Mouse (Mus musculus) MEL (cell line): ENCODE measurements at regions not wholly inside any gene's neighbourhood (a gene's known extent, or its start where the extent isn't known, plus 50 kb on each side); places are given as distances from the start of the nearest gene placed in this dataset.

ENCODE experiments used
- DNase-seq: peaks from one replicate; pipeline ENCODE4 v3.0.0; 2011; ENCODE audit warnings: low read depth, low spot score
- H3K27ac ChIP-seq: 2 replicates; pipeline ENCODE4 v1.5.1; 2012; ENCODE audit warnings: low read depth, mild to moderate bottlenecking, control low read depth, low read length, moderate library complexity; ENCODE audit not compliant: control insufficient read depth
- H3K27me3 ChIP-seq, 2 experiments: fragments of 150-350 bp in 1 of 2; sonication (generic) in 1 of 2; 2 replicates each; pipeline ENCODE4 v1.6.1; 2012; ENCODE audit warnings: low read length in 2 of 2, mild to moderate bottlenecking in 2 of 2, improper control_type of control experiment in 1 of 2, moderate library complexity in 1 of 2; ENCODE audit not compliant: insufficient read depth in 2 of 2, control insufficient read depth in 1 of 2
- H3K36me3 ChIP-seq, 2 experiments: 2 replicates each; pipeline ENCODE4 v1.6.1; 2012 to 2014; ENCODE audit warnings: low read length in 2 of 2, improper control_type of control experiment in 1 of 2, inconsistent platforms in 1 of 2, mild to moderate bottlenecking in 1 of 2; ENCODE audit not compliant: insufficient read depth in 2 of 2, control insufficient read depth in 1 of 2
- H3K4me1 ChIP-seq, 2 experiments: fragments of 150-350 bp in 1 of 2; sonication (generic) in 1 of 2; 2 replicates each; pipeline ENCODE4 v1.6.1; 2012; ENCODE audit warnings: low read length in 2 of 2, improper control_type of control experiment in 1 of 2, mild to moderate bottlenecking in 1 of 2; ENCODE audit not compliant: insufficient read depth in 2 of 2, control insufficient read depth in 1 of 2
- H3K4me3 ChIP-seq, 2 experiments: fragments of 150-350 bp in 1 of 2; sonication (generic) in 1 of 2; 2 replicates each; pipeline ENCODE4 v1.5.1; 2012; ENCODE audit warnings: low read depth in 2 of 2, low read length in 2 of 2, mild to moderate bottlenecking in 2 of 2, moderate library complexity in 2 of 2, control low read depth in 1 of 2, improper control_type of control experiment in 1 of 2; ENCODE audit not compliant: control insufficient read depth in 1 of 2, insufficient read depth in 1 of 2
- H3K79me2 ChIP-seq: 2 replicates; pipeline ENCODE4 v1.6.1; 2012; ENCODE audit warnings: mild to moderate bottlenecking, low read length, moderate library complexity; ENCODE audit not compliant: control insufficient read depth, poor library complexity, insufficient read depth
- H3K9ac ChIP-seq: 2 replicates; pipeline ENCODE4 v1.6.1; 2012; ENCODE audit warnings: low read depth, mild to moderate bottlenecking, control low read depth, low read length, moderate library complexity; ENCODE audit not compliant: control insufficient read depth, poor library complexity, severe bottlenecking
- H3K9me3 ChIP-seq: fragments of 150-350 bp; sonication (generic); replicated peaks from 2 replicates; pipeline ENCODE4 v1.6.1; 2012; ENCODE audit warnings: mild to moderate bottlenecking, low read length, improper control_type of control experiment, moderate library complexity; ENCODE audit not compliant: insufficient read depth
- BHLHE40 ChIP-seq: IDR thresholded peaks from 2 replicates; pipeline ENCODE4 v1.6.1; 2012; ENCODE audit warnings: low read depth, mild to moderate bottlenecking, inconsistent platforms, low read length, improper control_type of control experiment, borderline replicate concordance
- CHD1 ChIP-seq: IDR thresholded peaks from 2 replicates; pipeline ENCODE4 v1.6.1; 2012; ENCODE audit warnings: low read depth, mild to moderate bottlenecking, inconsistent platforms, low read length, improper control_type of control experiment
- CHD2 ChIP-seq: IDR thresholded peaks from 2 replicates; pipeline ENCODE4 v1.6.1; 2011; ENCODE audit warnings: low read length, improper control_type of control experiment
- E2F4 ChIP-seq: IDR thresholded peaks from 2 replicates; pipeline ENCODE4 v1.6.1; 2011; ENCODE audit warnings: low read depth, low read length, improper control_type of control experiment, borderline replicate concordance
- ETS1 ChIP-seq: IDR thresholded peaks from 2 replicates; pipeline ENCODE4 v1.6.1; 2012; ENCODE audit warnings: low read depth, mild to moderate bottlenecking, inconsistent platforms, low read length, improper control_type of control experiment, moderate library complexity
- GABPA ChIP-seq: IDR thresholded peaks from 2 replicates; pipeline ENCODE4 v1.6.1; 2012; ENCODE audit warnings: low read depth, mild to moderate bottlenecking, inconsistent platforms, low read length, improper control_type of control experiment, moderate library complexity
- GATA1 ChIP-seq: IDR thresholded peaks from 2 replicates; pipeline ENCODE4 v1.6.1; 2011; ENCODE audit warnings: low read depth, low read length, improper control_type of control experiment
- HCFC1 ChIP-seq: IDR thresholded peaks from 2 replicates; pipeline ENCODE4 v1.6.1; 2012; ENCODE audit warnings: low read depth, mild to moderate bottlenecking, inconsistent platforms, low read length, improper control_type of control experiment, moderate library complexity
- MAX ChIP-seq: IDR thresholded peaks from 2 replicates; pipeline ENCODE4 v1.6.1; 2011; ENCODE audit warnings: low read length, improper control_type of control experiment
- MAZ ChIP-seq: IDR thresholded peaks from 2 replicates; pipeline ENCODE4 v1.6.1; 2012; ENCODE audit warnings: low read depth, mild to moderate bottlenecking, inconsistent platforms, low read length, improper control_type of control experiment
- MEF2A ChIP-seq: IDR thresholded peaks from 2 replicates; pipeline ENCODE4 v1.6.1; 2014; ENCODE audit warnings: low read depth, mild to moderate bottlenecking, inconsistent platforms, low read length, improper control_type of control experiment; ENCODE audit not compliant: poor library complexity, insufficient replicate concordance, severe bottlenecking; ENCODE audit errors: extremely low read depth
- MXI1 ChIP-seq: IDR thresholded peaks from 2 replicates; pipeline ENCODE4 v1.6.1; 2011; ENCODE audit warnings: mild to moderate bottlenecking, low read depth, low read length, improper control_type of control experiment
- MYB ChIP-seq: IDR thresholded peaks from 2 replicates; pipeline ENCODE4 v1.6.1; 2011; ENCODE audit warnings: mild to moderate bottlenecking, low read depth, low read length, improper control_type of control experiment
- NRF1 ChIP-seq: IDR thresholded peaks from 2 replicates; pipeline ENCODE4 v1.6.1; 2014; ENCODE audit warnings: low read depth, mild to moderate bottlenecking, inconsistent platforms, low read length, improper control_type of control experiment, moderate library complexity; ENCODE audit not compliant: poor library complexity, insufficient read depth, severe bottlenecking
- POLR2A ChIP-seq, 2 experiments: IDR thresholded peaks; 2 replicates each; pipeline ENCODE4 v1.6.1; 2011 to 2012; ENCODE audit warnings: low read length in 2 of 2, mild to moderate bottlenecking in 2 of 2, control low read depth in 1 of 2, improper control_type of control experiment in 1 of 2, low read depth in 1 of 2, moderate library complexity in 1 of 2; ENCODE audit not compliant: control insufficient read depth in 1 of 2, insufficient read depth in 1 of 2, poor library complexity in 1 of 2
- POLR2AphosphoS5 ChIP-seq: IDR thresholded peaks from 2 replicates; pipeline ENCODE4 v1.6.1; 2012; ENCODE audit warnings: low read depth, borderline replicate concordance, mild to moderate bottlenecking, inconsistent platforms, low read length, moderate library complexity, mixed read lengths
- SMC3 ChIP-seq: IDR thresholded peaks from 2 replicates; pipeline ENCODE4 v1.6.1; 2011; ENCODE audit warnings: low read depth, low read length, improper control_type of control experiment
- TAL1 ChIP-seq: IDR thresholded peaks from 2 replicates; pipeline ENCODE4 v1.6.1; 2012; ENCODE audit warnings: mild to moderate bottlenecking, inconsistent platforms, low read length, moderate library complexity, mixed read lengths
- TBP ChIP-seq: IDR thresholded peaks from 2 replicates; pipeline ENCODE4 v1.8.0; 2011; ENCODE audit warnings: low read depth, low read length, improper control_type of control experiment
- USF2 ChIP-seq, 2 experiments: IDR thresholded peaks; 2 replicates each; pipeline ENCODE4 v1.6.1; 2011 to 2012; ENCODE audit warnings: improper control_type of control experiment in 2 of 2, low read length in 2 of 2, borderline replicate concordance in 1 of 2, inconsistent platforms in 1 of 2, low read depth in 1 of 2, mild to moderate bottlenecking in 1 of 2; ENCODE audit not compliant: insufficient read depth in 1 of 2
- ZC3H11A ChIP-seq: IDR thresholded peaks from 2 replicates; pipeline ENCODE4 v1.6.1; 2012; ENCODE audit warnings: low read depth, mild to moderate bottlenecking, inconsistent platforms, low read length, improper control_type of control experiment
- ZKSCAN1 ChIP-seq: IDR thresholded peaks from 2 replicates; pipeline ENCODE4 v1.6.1; 2012; ENCODE audit warnings: low read depth, mild to moderate bottlenecking, inconsistent platforms, low read length, improper control_type of control experiment, moderate library complexity
- ZMIZ1 ChIP-seq: IDR thresholded peaks from 2 replicates; pipeline ENCODE4 v1.6.1; 2012; ENCODE audit warnings: low read depth, mild to moderate bottlenecking, inconsistent platforms, low read length, improper control_type of control experiment, moderate library complexity

DNA sequence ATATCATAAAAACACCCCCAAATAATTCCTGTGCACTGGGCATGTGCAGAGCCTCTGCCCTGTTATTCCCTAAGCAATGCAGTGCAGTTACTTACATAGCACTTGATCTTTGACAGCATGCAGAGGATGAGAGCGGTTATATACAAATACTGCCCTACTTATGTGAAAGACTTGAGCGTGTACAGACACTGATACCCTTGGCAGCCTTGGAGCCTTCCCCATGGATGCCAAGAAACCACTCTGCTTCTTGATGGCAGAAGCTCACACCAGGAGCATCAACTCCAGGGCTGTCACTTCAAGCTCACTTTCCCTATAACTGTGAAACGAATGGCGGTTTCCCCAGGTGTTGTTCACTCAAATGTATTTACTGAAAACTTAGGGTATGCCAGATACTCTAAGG lies 194.4 kb upstream of the Dapk1 start:
- no peak overlapping the region for H3K27ac ChIP-seq
- H3K4me3 ChIP-seq, result no peak overlapping the region
- H3K4me1 ChIP-seq, result no peaks in the 10 kb centered on the region
- no peak overlapping the region for H3K9ac ChIP-seq
- H3K9me3 ChIP-seq, result no peaks in the 10 kb centered on the region
- DNase-seq, result no peak
- no peak for TF ChIP-seq MYB
- no peak for TF ChIP-seq NRF1
- no peak for TF ChIP-seq POLR2AphosphoS5
- TF ChIP-seq MXI1, result no peak
- no peak for TF ChIP-seq CHD1
- no peak for TF ChIP-seq ZC3H11A
- TF ChIP-seq CHD2, result no peak
- no peak for TF ChIP-seq POLR2A (IDR thresholded peaks at IDR 0.05; ENCODE audit: control insufficient read depth in 1 of 2, insufficient read depth in 1 of 2, low read depth in 1 of 2, low read length in 2 of 2, poor library complexity in 1 of 2)
- TF ChIP-seq BHLHE40, result no peak
- no peak for TF ChIP-seq SMC3
- TF ChIP-seq GABPA, result no peak
- TF ChIP-seq MAZ, result no peak
- no peak for TF ChIP-seq MEF2A
- TF ChIP-seq GATA1, result no peak
- TF ChIP-seq ETS1, result no peak
- TF ChIP-seq ZMIZ1, result no peak
- TF ChIP-seq USF2 (IDR thresholded peaks at IDR 0.05; ENCODE audit: borderline replicate concordance in 1 of 2, insufficient read depth in 1 of 2, low read depth in 1 of 2, low read length in 2 of 2), result no peak
- H3K27me3 ChIP-seq, result no peaks in the 10 kb centered on the region; a peak in 1 of 4 replicates
- H3K79me2 ChIP-seq, result no peaks in the 10 kb centered on the region
- H3K36me3 ChIP-seq, result no peaks in the 10 kb centered on the region

DNA sequence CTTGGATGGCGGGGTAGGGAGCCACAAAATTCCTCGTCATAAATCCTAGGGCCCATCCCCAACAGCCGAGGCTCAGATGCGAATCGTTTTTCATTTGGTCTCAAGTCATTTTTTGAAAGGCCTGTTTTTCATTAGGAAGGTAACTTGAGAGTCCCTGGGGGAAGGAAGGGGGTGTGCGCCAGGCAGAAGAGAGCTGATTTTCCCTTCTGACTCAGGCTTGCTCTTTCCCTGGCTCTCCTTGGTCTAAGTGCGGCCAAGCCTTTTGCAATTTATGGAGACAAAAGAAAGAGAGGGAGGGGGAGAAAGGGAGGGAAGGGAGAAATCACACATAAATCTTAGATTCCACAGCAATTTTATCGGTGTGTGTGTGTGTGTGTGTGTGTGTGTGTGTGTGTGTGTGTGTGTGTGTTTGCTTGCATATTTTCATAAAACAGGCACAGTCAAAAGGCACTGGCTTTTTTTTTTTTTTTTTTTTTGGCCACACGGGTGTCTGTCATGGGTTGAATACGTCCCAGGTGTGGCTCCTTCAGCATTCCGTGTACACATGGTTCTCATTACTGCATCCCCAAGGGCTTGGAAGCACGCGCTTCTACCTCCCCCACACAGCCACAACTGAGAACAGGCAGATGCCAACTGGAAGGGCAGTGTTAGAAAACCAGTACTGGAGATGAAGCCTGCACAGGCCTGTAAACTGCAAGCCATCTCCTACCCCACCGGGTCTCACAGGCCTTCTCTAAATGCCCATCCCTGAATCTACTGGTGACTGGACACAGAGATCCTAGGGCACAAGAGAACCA lies 191.8 kb upstream of the Dapk1 start:
- no peaks in the 10 kb centered on the region for H3K79me2 ChIP-seq
- H3K4me1 ChIP-seq, result no peaks in the 10 kb centered on the region
- H3K4me3 ChIP-seq, result no peak overlapping the region
- DNase-seq, result no peak
- TF ChIP-seq E2F4, result no peak
- TF ChIP-seq TBP, result no peak
- no peak for TF ChIP-seq MXI1
- TF ChIP-seq SMC3, result no peak
- no peak for TF ChIP-seq TAL1
- no peak for TF ChIP-seq POLR2A (IDR thresholded peaks at IDR 0.05; ENCODE audit: control insufficient read depth in 1 of 2, insufficient read depth in 1 of 2, low read depth in 1 of 2, low read length in 2 of 2, poor library complexity in 1 of 2)
- no peak for TF ChIP-seq ZKSCAN1
- no peak for TF ChIP-seq NRF1
- TF ChIP-seq HCFC1, result no peak
- no peak for TF ChIP-seq MAX
- TF ChIP-seq ZC3H11A, result no peak
- no peaks in the 10 kb centered on the region; a peak in 1 of 4 replicates for H3K27me3 ChIP-seq
- H3K9me3 ChIP-seq, result no peaks in the 10 kb centered on the region
- no peak overlapping the region for H3K9ac ChIP-seq
- no peak overlapping the region for H3K27ac ChIP-seq
- H3K36me3 ChIP-seq, result no peaks in the 10 kb centered on the region
